Mouse (Mus musculus) intestine, embryonic 15.5 days (tissue): ENCODE data around the gene Ipo11. TPM values are rescaled to one million over a fixed set of nuclear protein-coding genes. Genes with fewer than 3 reads are reported as not detected.

ENCODE experiments used
- ATAC-seq: fragments of 200-750 bp; cut with Nextera tagmentation; 2 replicates; pipeline ENCODE4 v1.8.0; 2017; ENCODE audit warnings: moderate TSS enrichment, moderate library complexity
- H3K27ac ChIP-seq: fragments of 300-500 bp; sonication (generic); 2 replicates; pipeline ENCODE4 v1.5.1; 2015; ENCODE audit warnings: mild to moderate bottlenecking, inconsistent platforms
- H3K27me3 ChIP-seq: fragments of 300-500 bp; sonication (generic); replicated peaks from 2 replicates; pipeline ENCODE4 v1.6.1; 2015; ENCODE audit warnings: inconsistent platforms
- H3K36me3 ChIP-seq: fragments of 300-500 bp; sonication (generic); 2 replicates; pipeline ENCODE4 v1.6.1; 2015; ENCODE audit warnings: inconsistent platforms
- H3K4me1 ChIP-seq: fragments of 300-500 bp; sonication (generic); replicated peaks from 2 replicates; pipeline ENCODE4 v1.6.1; 2015; ENCODE audit warnings: inconsistent platforms
- H3K4me2 ChIP-seq: fragments of 300-500 bp; sonication (generic); replicated peaks from 2 replicates; pipeline ENCODE4 v1.6.1; 2015; ENCODE audit warnings: mild to moderate bottlenecking, inconsistent platforms
- H3K4me3 ChIP-seq: fragments of 300-500 bp; sonication (generic); replicated peaks from 2 replicates; pipeline ENCODE4 v1.5.1; 2015; ENCODE audit warnings: inconsistent platforms
- H3K9ac ChIP-seq: fragments of 300-500 bp; sonication (generic); 2 replicates; pipeline ENCODE4 v1.6.1; 2015; ENCODE audit warnings: inconsistent platforms
- H3K9me3 ChIP-seq: fragments of 300-500 bp; sonication (generic); 2 replicates; pipeline ENCODE4 v1.6.1; 2016; ENCODE audit warnings: inconsistent platforms
- WGBS: fragments of 180-500 bp; shearing (Covaris S2); methylation state at CpG from one replicate; pipeline ENCODE4 v1.1.7; 2015; 5-methylcytosine and 5-hydroxymethylcytosine counted together
- polyA plus RNA-seq: library from polyadenylated mRNA; unstranded; fragments of >200 nt; fragmentation: Nextera tagmentation; extraction: Ambion mirVana; gene quantifications from 2 replicates; pipeline ENCODE4 v1.2.1, GENCODE M21; 2015

Ipo11 gene
- polyA plus RNA-seq, 1 experiment from 2014 or later, result 47.6 TPM

GRCm38 (mm10) chr13:106746823-106747222 lies 189.9 kb downstream of the Ipo11 start:
- Histone ChIP-seq H3K4me3 (no peak overlapping the region), H3K9ac (no peak overlapping the region), H3K36me3 (no peaks in the 10 kb centered on the region), H3K9me3 (no peaks in the 10 kb centered on the region), H3K4me2 (no peak overlapping the region), H3K4me1 (no peaks in the 10 kb centered on the region), H3K27me3 (no peaks in the 10 kb centered on the region), H3K27ac (no peak overlapping the region)
- 52% methylated on average over 5 of the region's 5 CpGs for WGBS
- no peak for ATAC-seq

GRCm38 (mm10) chr13:106745201-106745600 lies 191.6 kb downstream of the Ipo11 start:
- Histone ChIP-seq H3K4me2 (no peak overlapping the region), H3K9me3 (no peaks in the 10 kb centered on the region), H3K27me3 (no peaks in the 10 kb centered on the region), H3K27ac (no peak overlapping the region), H3K4me3 (no peak overlapping the region), H3K4me1 (no peaks in the 10 kb centered on the region), H3K36me3 (no peaks in the 10 kb centered on the region), H3K9ac (no peak overlapping the region)
- WGBS, result 57% methylated on average over 6 of the region's 6 CpGs
- no peak for ATAC-seq

Other genes with a start within 250 kb of the Ipo11 start
- gene Dimt1, start 10.2 kb upstream of the Ipo11 start, polyA plus RNA-seq, result 32.8 and 38.8 TPM in 2 replicates
- 20.1 and 24.7 TPM in 2 replicates for gene Kif2a, start 85.2 kb upstream of the Ipo11 start, polyA plus RNA-seq